Mouse (Mus musculus) G1E (cell line): Measurements from ENCODE around the gene Nr2c2.
"Not testable (repeated sequence)": the region's sequence is repeated elsewhere in the genome, so short reads cannot be mapped to it uniquely, and the experiment has no call there.

Experiments used
- CTCF ChIP-seq: IDR thresholded peaks from 2 replicates; pipeline ENCODE4 v1.5.1; 2012; ENCODE audit warnings: low read depth, low read length, inconsistent platforms, mixed read lengths
- GATA1 ChIP-seq: IDR thresholded peaks from 2 replicates; pipeline ENCODE4 v1.6.1; 2012; ENCODE audit warnings: borderline replicate concordance, low read length, inconsistent platforms, mixed read lengths
- GATA2 ChIP-seq: IDR thresholded peaks from 2 replicates; pipeline ENCODE4 v1.6.1; 2012; ENCODE audit warnings: low read depth, low read length, inconsistent platforms, borderline replicate concordance
- TAL1 ChIP-seq: conservative IDR thresholded peaks from 2 replicates; pipeline ENCODE4 v1.6.1; 2012; ENCODE audit warnings: low read depth, low read length, inconsistent platforms, mixed read lengths

- not testable (repeated sequence) for TF ChIP-seq CTCF, GATA2, GATA1, TAL1
Observed at GRCm38 (mm10) chr6:92089141-92089540, 2.0 kb upstream of the Nr2c2 start.
